ENCODE assay signal across 9 mouse cellular contexts in the genomic region with DNA sequence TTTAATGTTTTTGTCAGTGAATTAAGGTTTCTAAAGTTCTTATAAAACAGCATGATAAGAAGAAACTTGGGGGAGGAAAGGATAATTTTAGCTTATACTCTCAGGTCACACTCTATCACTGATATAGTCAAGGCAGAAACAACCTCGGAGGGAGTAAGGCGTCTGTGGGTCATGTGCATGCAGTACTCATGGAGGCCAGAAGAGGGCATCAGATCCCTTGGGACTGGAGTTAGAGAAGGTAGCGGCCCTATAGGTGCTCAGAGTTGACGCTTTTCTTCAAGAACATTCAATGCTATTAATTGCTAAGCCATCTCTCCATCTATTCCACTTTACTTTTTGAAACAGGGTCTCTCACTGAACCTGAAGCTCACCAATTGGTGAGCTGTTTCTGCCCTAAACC. TPM values are rescaled to one million over a fixed set of nuclear protein-coding genes. Genes with fewer than 3 reads are reported as not detected.
DNase-seq lines count a peak whose midpoint lies in the region; TF ChIP-seq lines count a peak whose summit lies in the region.
"Had no signal": no experiment of that assay in that cellular context is flagged by ENCODE, and none has a peak within 500 bp of the region (broad histone marks: within the 10 kb centered on the region; RNA-seq: fewer than 3 reads in every experiment).

No protein-coding gene starts in this region.

- H3K4me3 ChIP-seq in ES-E14 (ENCODE audit: insufficient read depth in 1 of 2, low read depth in 1 of 2, low read length in 2 of 2, poor library complexity in 1 of 2, severe bottlenecking in 1 of 2): no peak overlapping the region
- no peak overlapping the region for H3K4me3 ChIP-seq in embryonic facial prominence, embryonic 10.5 days

- no peak overlapping the region for H3K27ac ChIP-seq in ES-E14 (ENCODE audit: insufficient read depth, low read depth, low read length, poor library complexity, severe bottlenecking)
- H3K27ac ChIP-seq in embryonic facial prominence, embryonic 10.5 days (replicated peaks): no peak overlapping the region

- intact Hi-C loops in heart, postnatal 36 days (cut with DNase I): loop anchor here (1.0 to 5.0 kb wide), 3 partner anchors 126 to 502 kb away; no protein-coding TSS in a partner anchor

- no peaks in the 10 kb centered on the region for H3K9me3 ChIP-seq in ES-E14 (ENCODE audit: control insufficient read depth, insufficient read depth, low read depth, low read length)
- no peaks in the 10 kb centered on the region for H3K9me3 ChIP-seq in embryonic facial prominence, embryonic 10.5 days

- in situ Hi-C loops in ES-E14 (cut with MboI; ENCODE audit: low sequenced_read_pairs in 2 of 2, unreplicated experiment in 2 of 2): no loop called here

- no peaks in the 10 kb centered on the region for H3K4me1 ChIP-seq in ES-E14 (ENCODE audit: control insufficient read depth in 2 of 2, insufficient read depth in 2 of 2, low read length in 2 of 2, poor library complexity in 1 of 2)
- H3K4me1 ChIP-seq in embryonic facial prominence, embryonic 10.5 days: no peaks in the 10 kb centered on the region

- no peak overlapping the region for H3K9ac ChIP-seq in ES-E14 (ENCODE audit: insufficient read depth, low read depth, low read length, poor library complexity, severe bottlenecking)

- H3K36me3 ChIP-seq in ES-E14 (ENCODE audit: control insufficient read depth, insufficient read depth, low read length, poor library complexity, severe bottlenecking): no peaks in the 10 kb centered on the region
- no peaks in the 10 kb centered on the region for H3K36me3 ChIP-seq in embryonic facial prominence, embryonic 10.5 days (replicated peaks)

- 17% methylated on average over 4 of the region's 4 CpGs for WGBS in embryonic facial prominence, embryonic 10.5 days

- DNase-seq in ES-E14 (ENCODE audit: low read depth, low spot score) (peak; percentile 38), MN1 (ENCODE audit: low spot score) (no peak)
- DNase-seq in adrenal gland, postnatal 14 days: peak; percentile 73
- peak; percentile 70 for DNase-seq in embryonic facial prominence, embryonic 10.5 days (ENCODE audit: low spot score)
- peak; percentile 48 to 71 for DNase-seq in heart, postnatal 36 days
- peak; percentile 70 to 90 for DNase-seq in layer of hippocampus, adult 18-20 months (ENCODE audit: low spot score in 2 of 2)
- peak; percentile 66 for DNase-seq in lung, postnatal 10 days
- DNase-seq in right cerebral cortex, adult 2 months (ENCODE audit: low spot score in 2 of 2): peak; percentile 87 to 92

- 0 out of 2 replicates have a peak, but pooled peaks cover 3% of the 10 kb centered on the region for H3K27me3 ChIP-seq in embryonic facial prominence, embryonic 10.5 days (replicated peaks; ENCODE audit: low read depth, poor library complexity, severe bottlenecking)

TF ChIP-seq in ES-E14, 5 proteins besides CTCF, POLR2A, EP300 and RAD21:
- TF ChIP-seq ZNF384 (IDR thresholded peaks at IDR 0.05; ENCODE audit: low read depth, low read length) (no peak), ZC3H11A (IDR thresholded peaks at IDR 0.05; ENCODE audit: borderline replicate concordance, low read depth, low read length) (peak; percentile 55; the same call in 1 of the 2 replicates)

RNA-seq across cellular contexts. Expression of a gene that starts 19.8 kb away (rescaled TPM):
- not detected in 2 replicates for total RNA-seq in ES-E14 (2012; rRNA removed)
- not detected in 2 replicates for total RNA-seq in adrenal gland, postnatal 14 days (2021)
- 0.16 TPM in 1 of 2 replicates, not detected in the other for polyA plus RNA-seq in embryonic facial prominence, embryonic 10.5 days (2016; fragmentation: Nextera tagmentation; extraction: Ambion mirVana)
- total RNA-seq in heart, postnatal 36 days (2021): not detected
- not detected for total RNA-seq in layer of hippocampus, adult 18-20 months (2021)
- polyA plus RNA-seq: heart, embryonic 16.5 days had no signal

RNA-seq across cellular contexts. Expression of a gene that starts 22.2 kb away (rescaled TPM):
- total RNA-seq in ES-E14 (2012; rRNA removed): 1.3 and 2.8 TPM in 2 replicates
- 1.7 and 3.1 TPM in 2 replicates for total RNA-seq in adrenal gland, postnatal 14 days (2021)
- 2.1 and 2.2 TPM in 2 replicates for polyA plus RNA-seq in embryonic facial prominence, embryonic 10.5 days (2016; fragmentation: Nextera tagmentation; extraction: Ambion mirVana)
- 10 to 100 TPM; 25.1 to 36.8 TPM for total RNA-seq in heart, postnatal 36 days (2021)
- 10 to 100 TPM; 51.0 to 55.5 TPM for total RNA-seq in layer of hippocampus, adult 18-20 months (2021)
